Mouse (Mus musculus) urinary bladder, adult 18-20 months (tissue): ENCODE results near the gene Schip1.

Experiments used
- DNase-seq, 2 experiments: peaks; one replicate each; pipeline ENCODE4 v3.0.0; 2022; ENCODE audit warnings: low spot score in 2 of 2, mixed read lengths in 2 of 2

Schip1 gene

GRCm38 (mm10) chr3:68510872-68511271, 446.3 kb downstream of the Schip1 start:
- DNase-seq = no peak

DNA sequence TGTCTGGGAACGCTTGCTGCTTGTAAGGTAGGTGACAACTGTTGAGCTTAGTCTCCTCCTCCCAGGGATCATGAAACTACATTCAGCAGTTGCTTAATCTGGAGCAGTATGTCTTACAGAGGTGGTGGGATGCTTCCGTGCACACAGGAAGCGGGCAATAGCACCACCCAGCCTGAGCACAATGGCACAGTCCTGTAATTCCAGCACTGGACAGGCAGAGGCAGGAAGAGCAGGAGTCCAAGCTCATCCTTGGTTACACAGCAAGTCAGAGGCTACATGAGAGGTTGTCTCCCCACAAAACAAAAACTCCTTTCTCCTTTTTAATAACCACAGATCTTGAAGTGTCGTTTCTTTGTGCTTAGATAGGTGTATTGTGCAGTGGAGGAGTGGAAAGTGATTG, 447.1 kb downstream of the Schip1 start:
- no peak for DNase-seq

DNA sequence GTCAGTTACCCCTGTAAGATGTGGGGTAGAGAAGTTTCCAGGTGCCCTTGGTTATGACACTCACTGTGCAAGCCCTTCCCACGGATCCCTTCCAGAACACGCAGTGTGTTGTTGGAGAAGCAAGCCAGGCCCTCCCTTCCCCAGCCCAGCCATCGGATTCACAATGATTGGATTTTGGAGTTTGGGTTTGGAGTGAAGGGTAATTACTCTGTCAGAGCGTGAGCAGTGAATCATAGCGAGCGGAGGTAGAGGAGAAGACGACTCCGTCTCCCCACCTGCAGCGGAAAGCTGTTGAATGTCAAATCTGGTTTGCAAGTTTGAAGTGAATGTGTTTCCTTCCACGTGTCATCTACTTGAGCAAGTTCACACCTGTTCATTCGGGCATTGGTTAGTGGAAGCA, 447.7 kb downstream of the Schip1 start:
- DNase-seq = no peak

DNA sequence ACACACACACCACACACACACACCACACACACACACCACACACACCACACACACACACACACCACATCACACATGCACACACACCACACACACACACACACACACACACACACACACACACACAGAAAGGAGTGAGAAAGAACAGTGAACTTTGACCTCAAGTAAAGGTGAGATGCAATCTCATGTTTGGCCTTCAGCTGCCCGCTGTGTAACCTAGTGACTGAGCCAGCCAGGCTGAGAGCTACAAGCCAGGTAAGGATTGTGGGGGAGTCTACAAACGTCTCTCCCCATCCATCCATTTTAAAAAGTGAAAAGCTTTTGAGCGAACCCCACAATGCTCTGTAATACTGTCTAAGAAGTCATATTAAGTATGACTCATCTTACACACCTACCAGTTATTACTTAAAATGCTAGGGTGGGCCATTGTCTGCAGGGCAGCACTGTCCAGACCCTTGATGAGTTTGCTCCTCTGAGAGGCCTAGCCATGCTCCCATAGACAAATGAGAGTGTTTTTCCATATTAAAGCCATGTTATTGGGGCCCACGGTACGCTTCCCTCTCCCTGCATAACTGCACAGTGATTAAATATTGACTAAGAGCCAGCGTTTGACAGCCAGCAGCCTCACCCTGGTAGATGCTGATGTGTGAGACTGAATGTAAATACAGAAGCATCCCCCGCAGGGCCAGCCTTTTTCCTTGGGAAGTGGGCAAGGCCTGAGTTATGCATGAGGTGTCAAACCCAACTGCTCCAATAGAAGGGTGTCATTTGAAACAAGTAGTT, 448.9 kb downstream of the Schip1 start:
- DNase-seq = no peak

DNA sequence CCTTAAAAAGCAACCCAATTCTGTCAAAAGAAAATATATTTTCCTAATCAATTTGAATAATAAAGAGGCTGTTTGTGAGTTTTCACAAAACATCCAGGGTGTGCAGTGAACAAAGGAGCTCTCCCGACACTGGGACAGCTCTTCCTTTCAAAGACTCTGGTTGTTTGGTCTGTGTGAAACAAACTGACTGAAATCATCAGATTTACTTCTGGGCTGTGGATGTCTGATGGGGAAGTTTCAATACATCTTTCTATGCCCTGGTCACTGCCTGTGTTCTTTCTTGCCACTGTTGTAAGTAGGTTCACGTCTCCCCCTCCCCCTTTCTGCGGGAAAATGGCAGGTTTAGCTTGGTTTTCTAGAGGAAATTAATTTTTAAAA, 449.5 kb downstream of the Schip1 start:
- DNase-seq = no peak

- DNase-seq = no peak
These were observed 450.1 kb downstream of the Schip1 start for GRCm38 (mm10) chr3:68514717-68515116.

- no peak for DNase-seq
These were observed 451.9 kb downstream of the Schip1 start for GRCm38 (mm10) chr3:68516393-68517081.

- no peak for DNase-seq
These were observed 452.6 kb downstream of the Schip1 start for GRCm38 (mm10) chr3:68517236-68517635.

GRCm38 (mm10) chr3:68518041-68518440, 453.4 kb downstream of the Schip1 start:
- DNase-seq = no peak

GRCm38 (mm10) chr3:68518586-68518985, 454.0 kb downstream of the Schip1 start:
- no peak for DNase-seq

- DNase-seq = no peak
These were observed 460.8 kb downstream of the Schip1 start for GRCm38 (mm10) chr3:68525361-68525878.

DNA sequence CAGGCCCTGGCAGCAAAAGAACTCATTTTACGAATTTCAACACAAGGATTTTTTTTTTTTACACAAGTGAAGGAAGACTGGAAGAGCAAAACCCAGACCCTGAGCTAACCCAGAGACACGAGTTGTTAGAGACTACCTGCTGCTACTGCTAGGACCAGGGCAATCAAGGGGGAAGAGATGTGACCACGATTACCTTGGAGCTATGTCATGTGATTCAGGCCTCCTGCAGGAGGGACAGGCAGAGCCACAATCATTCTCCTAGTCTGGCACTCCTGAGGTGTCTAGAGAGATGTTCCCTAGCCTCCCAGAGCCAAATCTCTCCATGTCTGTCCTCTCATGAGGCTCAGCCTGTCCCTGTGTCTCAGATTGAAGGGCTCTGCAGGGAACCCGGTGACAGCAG, 461.8 kb downstream of the Schip1 start:
- DNase-seq = no peak

GRCm38 (mm10) chr3:68527182-68527581, 462.6 kb downstream of the Schip1 start:
- no peak for DNase-seq

DNA sequence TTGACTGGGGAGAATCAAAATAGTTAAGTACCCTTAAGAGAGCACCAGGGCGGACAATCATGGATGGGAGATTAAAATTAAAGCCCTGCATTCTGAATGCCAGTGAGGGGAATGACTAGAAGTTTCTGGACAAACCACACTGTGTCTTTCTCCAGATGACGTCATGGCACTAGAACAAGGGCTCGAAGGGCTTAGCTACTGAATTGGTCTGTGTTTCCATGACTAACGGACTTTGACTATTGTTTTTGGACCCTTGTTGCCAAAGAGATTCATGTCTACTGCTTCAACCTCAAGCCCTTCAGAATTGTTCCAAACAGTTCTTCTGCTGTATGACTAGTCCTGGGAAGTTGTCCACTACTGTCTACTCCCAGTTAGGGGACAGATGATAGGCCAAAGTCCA, 467.3 kb downstream of the Schip1 start:
- DNase-seq = no peak

DNA sequence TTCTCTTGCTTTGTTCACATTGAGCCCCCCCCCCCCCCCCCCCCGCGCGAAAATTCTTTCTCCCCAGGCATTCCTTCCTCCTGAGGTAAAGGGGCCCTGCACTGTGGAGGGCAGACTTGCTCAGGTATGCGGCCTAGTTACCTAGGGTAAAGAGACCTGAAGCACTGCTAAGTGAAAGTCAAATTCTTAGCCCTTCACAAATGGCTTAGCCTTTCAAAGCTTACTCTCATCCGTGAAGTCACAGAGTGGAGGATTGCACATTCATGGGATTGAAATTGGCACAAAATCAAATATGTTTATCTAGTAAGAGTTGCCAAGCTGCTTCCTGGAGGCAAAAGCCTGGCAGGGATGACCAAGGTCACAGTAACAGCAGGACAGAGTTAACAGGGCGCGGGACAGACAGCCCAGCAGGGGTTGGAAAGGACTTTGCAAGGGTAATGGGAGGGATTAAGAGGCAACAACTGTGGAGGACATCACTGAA, 470.0 kb downstream of the Schip1 start:
- no peak for DNase-seq

DNA sequence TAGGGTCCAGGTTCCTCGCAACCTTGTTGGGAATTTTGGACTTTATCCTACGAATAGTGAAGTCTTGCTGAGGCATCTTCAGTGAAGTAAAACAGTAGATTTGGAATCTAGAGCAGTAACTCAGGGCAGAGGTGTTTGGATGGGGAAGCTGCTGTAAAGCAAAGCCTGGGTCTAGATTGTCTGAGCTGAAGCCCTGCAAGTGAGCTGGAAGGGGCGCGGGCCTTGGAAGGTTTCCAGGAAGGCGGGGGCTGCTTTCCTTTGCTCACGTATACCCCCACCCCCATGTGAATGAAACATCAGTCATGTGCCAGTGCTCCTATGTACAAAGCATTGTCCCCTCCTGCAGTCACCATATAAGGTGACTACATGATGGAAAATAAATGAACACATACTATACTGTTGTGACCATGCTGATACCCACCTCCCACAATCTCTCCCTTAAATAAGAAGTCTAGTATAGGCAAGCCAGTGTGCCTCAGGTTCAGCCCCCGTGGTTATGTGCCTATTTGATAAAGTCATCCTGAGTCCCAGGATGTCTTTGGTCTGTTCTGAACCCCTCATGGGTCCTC, 470.6 kb downstream of the Schip1 start:
- DNase-seq = no peak

- DNase-seq = no peak
These were observed 471.5 kb downstream of the Schip1 start for GRCm38 (mm10) chr3:68536071-68536470.

GRCm38 (mm10) chr3:68541688-68542087, 477.1 kb downstream of the Schip1 start:
- no peak for DNase-seq

DNA sequence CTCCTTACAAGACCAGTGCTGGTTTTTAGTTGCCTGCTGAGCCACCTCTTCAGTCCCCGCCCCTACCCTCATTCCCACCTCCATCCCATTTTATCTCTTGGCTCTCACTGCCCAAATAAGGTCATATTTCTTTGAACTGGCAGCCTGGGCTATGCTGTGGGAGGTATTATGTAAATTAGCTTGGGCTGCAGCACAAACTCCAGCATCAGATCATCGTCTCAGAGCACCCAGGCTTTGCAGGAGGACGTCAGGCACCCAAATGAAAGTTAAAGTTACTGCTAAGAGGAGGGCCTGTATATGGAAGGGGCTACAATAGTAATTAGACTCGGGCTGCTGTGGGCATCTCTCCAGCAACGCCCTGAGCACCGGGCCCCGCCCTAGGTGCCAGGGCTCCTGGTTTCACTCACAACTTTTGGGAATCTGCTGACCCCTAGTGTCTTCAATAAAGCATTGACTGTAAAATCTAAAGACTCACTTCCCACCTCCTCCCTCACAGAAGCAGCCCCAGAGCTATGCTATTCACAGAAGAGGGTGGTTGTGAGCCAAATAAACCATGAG, 478.4 kb downstream of the Schip1 start:
- DNase-seq = peak; percentile 20 to 30

DNA sequence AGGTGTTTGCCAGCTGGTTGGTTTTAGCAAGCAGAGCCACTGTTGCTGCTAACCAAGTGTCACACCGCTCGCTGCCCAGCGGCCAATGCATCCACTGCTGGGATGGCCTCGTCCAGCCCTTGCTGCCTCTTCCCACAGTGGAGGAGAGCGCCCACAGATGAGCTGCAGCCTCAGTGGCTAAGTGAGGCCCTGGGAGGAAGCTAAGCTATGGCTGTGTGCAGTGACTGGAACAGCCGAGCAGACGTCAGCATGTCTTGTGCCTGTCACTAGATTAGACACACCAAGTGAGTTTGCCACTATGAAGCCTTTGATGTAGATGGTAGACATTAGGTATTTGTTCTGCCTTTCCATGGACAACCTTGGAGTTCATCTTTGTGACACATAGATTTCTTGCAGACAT, 480.2 kb downstream of the Schip1 start:
- DNase-seq = no peak

GRCm38 (mm10) chr3:68545898-68546297, 481.3 kb downstream of the Schip1 start:
- no peak for DNase-seq

GRCm38 (mm10) chr3:68555087-68555662, 490.6 kb downstream of the Schip1 start:
- DNase-seq = no peak
